Mouse (Mus musculus) liver, embryonic 13.5 days (tissue): Measurements from ENCODE around the gene Gm12355. TPM values are rescaled to one million over a fixed set of nuclear protein-coding genes. Genes with fewer than 3 reads are reported as not detected.

Experiments
- ATAC-seq: fragments of 200-750 bp; cut with Nextera tagmentation; 2 replicates; pipeline ENCODE4 v1.8.0; 2017; ENCODE audit warnings: low read depth, mild to moderate bottlenecking, moderate number of reproducible peaks, moderate library complexity
- DNase-seq: peaks from one replicate; pipeline ENCODE4 v3.0.0; 2022
- H3K27ac ChIP-seq: fragments of 300-500 bp; sonication (generic); 2 replicates; pipeline ENCODE4 v1.5.1; 2015; ENCODE audit warnings: moderate library complexity, mild to moderate bottlenecking, inconsistent platforms
- H3K27me3 ChIP-seq: fragments of 300-500 bp; sonication (generic); 2 replicates; pipeline ENCODE4 v1.6.1; 2015; ENCODE audit warnings: mild to moderate bottlenecking, inconsistent platforms
- H3K36me3 ChIP-seq: fragments of 300-500 bp; sonication (generic); 2 replicates; pipeline ENCODE4 v1.6.1; 2015; ENCODE audit warnings: mild to moderate bottlenecking, inconsistent platforms
- H3K4me1 ChIP-seq: fragments of 300-500 bp; sonication (generic); replicated peaks from 2 replicates; pipeline ENCODE4 v1.6.1; 2015; ENCODE audit warnings: inconsistent platforms
- H3K4me2 ChIP-seq: fragments of 300-500 bp; sonication (generic); 2 replicates; pipeline ENCODE4 v1.6.1; 2015; ENCODE audit warnings: inconsistent platforms, mild to moderate bottlenecking, moderate library complexity
- H3K4me3 ChIP-seq: fragments of 300-500 bp; sonication (generic); replicated peaks from 2 replicates; pipeline ENCODE4 v1.5.1; 2015; ENCODE audit warnings: mild to moderate bottlenecking, inconsistent platforms
- H3K9ac ChIP-seq: fragments of 300-500 bp; sonication (generic); 2 replicates; pipeline ENCODE4 v1.6.1; 2015; ENCODE audit warnings: mild to moderate bottlenecking, inconsistent platforms
- H3K9me3 ChIP-seq: fragments of 300-500 bp; sonication (generic); replicated peaks from 2 replicates; pipeline ENCODE4 v1.6.1; 2016; ENCODE audit warnings: inconsistent platforms
- WGBS: fragments of 180-500 bp; shearing (Covaris S2); methylation state at CpG from one replicate; pipeline ENCODE4 v1.1.7; 2015; ENCODE audit not compliant: insufficient replicate concordance; 5-methylcytosine and 5-hydroxymethylcytosine counted together
- polyA plus RNA-seq: library from polyadenylated mRNA; unstranded; fragments of >200 nt; fragmentation: Nextera tagmentation; extraction: Ambion mirVana; gene quantifications from 2 replicates; pipeline ENCODE4 v1.2.1, GENCODE M21; 2015

Gm12355 gene
- polyA plus RNA-seq, 1 experiment from 2014 or later, result 0.53 TPM

- Histone ChIP-seq H3K9ac (peak overlapping the region; percentile 94), H3K27me3 (no peaks in the 10 kb centered on the region), H3K27ac (peak overlapping the region; percentile 100), H3K4me1 (peaks cover 76% of the 10 kb centered on the region), H3K4me3 (peak overlapping the region; percentile 90), H3K4me2 (peak overlapping the region; percentile 85), H3K36me3 (peaks cover 29% of the 10 kb centered on the region), H3K9me3 (no peaks in the 10 kb centered on the region)
- peak; percentile 75 for DNase-seq
- 15% methylated on average over 16 of the region's 16 CpGs for WGBS
- ATAC-seq, result peak; percentile 77
These were observed 45.0 kb downstream of the Gm12355 start for GRCm38 (mm10) chr11:98580301-98581121.

GRCm38 (mm10) chr11:98577776-98578175 lies 47.7 kb downstream of the Gm12355 start:
- Histone ChIP-seq H3K27ac (peak overlapping the region; percentile 47), H3K36me3 (peaks cover 21% of the 10 kb centered on the region), H3K27me3 (no peaks in the 10 kb centered on the region), H3K9me3 (no peaks in the 10 kb centered on the region), H3K4me1 (peaks cover 49% of the 10 kb centered on the region), H3K4me3 (no peak overlapping the region), H3K9ac (no peak overlapping the region), H3K4me2 (no peak overlapping the region)
- WGBS, result 71% methylated on average over 5 of the region's 5 CpGs
- DNase-seq (no peak), ATAC-seq (no peak)

Other genes with a start within 250 kb of the Gm12355 start
- 0.15 and 0.59 TPM in 2 replicates for gene Tcap, start 241.8 kb downstream of the Gm12355 start, polyA plus RNA-seq
- not detected in 2 replicates for gene Pnmt, start 239.2 kb downstream of the Gm12355 start, polyA plus RNA-seq
- gene Pgap3, start 225.2 kb downstream of the Gm12355 start, polyA plus RNA-seq, result 3.1 and 3.8 TPM in 2 replicates
- gene Erbb2, start 213.2 kb downstream of the Gm12355 start, polyA plus RNA-seq, result 2.2 and 2.6 TPM in 2 replicates
- gene Mien1, start 186.7 kb downstream of the Gm12355 start, polyA plus RNA-seq, result 66.8 and 72.0 TPM in 2 replicates
- gene Grb7, start 179.3 kb downstream of the Gm12355 start, polyA plus RNA-seq, result 17.4 and 20.5 TPM in 2 replicates
- gene Ikzf3, start 79.6 kb downstream of the Gm12355 start, polyA plus RNA-seq, result 0.06 TPM in 1 of 2 replicates, not detected in the other
- 0.45 and 0.58 TPM in 2 replicates for gene Zpbp2, start 74.6 kb downstream of the Gm12355 start, polyA plus RNA-seq
- gene Ormdl3, start 38.3 kb downstream of the Gm12355 start, polyA plus RNA-seq, result 41.5 and 41.7 TPM in 2 replicates
- gene Lrrc3c, start 27.4 kb downstream of the Gm12355 start, polyA plus RNA-seq, result not detected in 2 replicates
- gene Gsdma3, start 699 bp upstream of the Gm12355 start, polyA plus RNA-seq, result not detected in 2 replicates
- not detected in 2 replicates for gene Gsdma2, start 21.1 kb upstream of the Gm12355 start, polyA plus RNA-seq
- gene Gsdma, start 38.7 kb upstream of the Gm12355 start, polyA plus RNA-seq, result not detected in 2 replicates
- gene Psmd3, start 56.9 kb upstream of the Gm12355 start, polyA plus RNA-seq, result 143 and 151 TPM in 2 replicates
- gene Csf3, start 75.6 kb upstream of the Gm12355 start, polyA plus RNA-seq, result not detected in 2 replicates
- gene Med24, start 103.8 kb upstream of the Gm12355 start, polyA plus RNA-seq, result 27.6 and 36.0 TPM in 2 replicates
- gene Thra, start 115.0 kb upstream of the Gm12355 start, polyA plus RNA-seq, result 8.8 and 9.8 TPM in 2 replicates
- 0.59 and 1.0 TPM in 2 replicates for gene Nr1d1, start 149.7 kb upstream of the Gm12355 start, polyA plus RNA-seq
- 6.8 and 6.9 TPM in 2 replicates for gene Msl1, start 169.9 kb upstream of the Gm12355 start, polyA plus RNA-seq
- gene Casc3, start 179.2 kb upstream of the Gm12355 start, polyA plus RNA-seq, result 13.3 and 16.1 TPM in 2 replicates
- gene Rapgefl1, start 211.1 kb upstream of the Gm12355 start, polyA plus RNA-seq, result 0.20 and 0.23 TPM in 2 replicates
- gene Wipf2, start 238.0 kb upstream of the Gm12355 start, polyA plus RNA-seq, result 1.3 TPM in 2 replicates